Mouse (Mus musculus): ENCODE measurements at regions not wholly inside any gene's neighbourhood (a gene's known extent, or its start where the extent isn't known, plus 50 kb on each side); places are given as distances from the start of the nearest gene placed in this dataset.

DNA sequence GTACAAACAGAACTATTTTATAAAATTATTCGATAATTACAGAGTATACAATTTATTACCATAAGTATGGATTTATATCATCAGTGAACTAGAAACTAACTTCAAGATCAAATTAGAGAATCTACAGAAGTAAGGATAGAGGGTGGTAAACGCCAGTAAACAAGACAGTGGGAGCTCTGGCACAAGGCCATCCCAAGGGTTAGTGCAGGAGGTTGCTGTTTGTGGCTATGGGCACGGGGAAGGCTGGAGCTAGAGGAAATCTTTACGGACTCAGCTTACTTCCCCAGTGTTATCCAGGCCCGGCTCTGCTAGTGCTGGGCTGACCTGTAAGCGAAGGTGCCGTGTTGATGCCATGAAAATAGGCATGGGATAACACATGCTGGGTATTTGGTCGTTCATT, 220.5 kb upstream of the Api5 start:
- WGBS, result 82% methylated on average over 8 of the region's 8 CpGs
- no peak overlapping the region for H3K27ac ChIP-seq

More for the DNA sequence above, 220.5 kb upstream of the Api5 start:
- H3K27me3 ChIP-seq (ENCODE audit: insufficient read depth, low read length), result no peaks in the 10 kb centered on the region
- no peak for TF ChIP-seq CTCF (IDR thresholded peaks at IDR 0.05; ENCODE audit: low read depth)
- DNase-seq (ENCODE audit: low spot score) (no peak), ATAC-seq (replicated peaks; ENCODE audit: low FRiP score, low read depth) (no peak)
- H3K4me3 ChIP-seq (replicated peaks; ENCODE audit: low read depth, low read length), result no peak overlapping the region
- no peaks in the 10 kb centered on the region for H3K9me3 ChIP-seq (replicated peaks; ENCODE audit: low read length)
- no peak overlapping the region for H3K4me2 ChIP-seq (ENCODE audit: low read length)
- no peaks in the 10 kb centered on the region for H3K4me1 ChIP-seq (replicated peaks; ENCODE audit: insufficient read depth, low read length)
- H3K36me3 ChIP-seq (ENCODE audit: insufficient read depth, low read length), result no peaks in the 10 kb centered on the region
- H3K9ac ChIP-seq (ENCODE audit: low read depth, low read length), result no peak overlapping the region

Data from kidney, postnatal 0 days (tissue).